9 mouse cellular contexts compared by ENCODE assay signal in genomic region chr15:36873884-36874243, GRCm38 (mm10).
DNase-seq lines count a peak whose midpoint lies in the region; ATAC-seq lines count a peak whose summit lies in the region.
"Had no signal": no experiment of that assay in that cellular context is flagged by ENCODE, and none has a peak within 500 bp of the region (broad histone marks: within the 10 kb centered on the region; RNA-seq: fewer than 3 reads in every experiment).

No protein-coding gene starts in this region.

- H3K36me3 ChIP-seq in kidney, embryonic 15.5 days = no peaks in the 10 kb centered on the region
- no peaks in the 10 kb centered on the region for H3K36me3 ChIP-seq in embryonic facial prominence, embryonic 13.5 days
- H3K36me3 ChIP-seq in hindbrain, embryonic 10.5 days = no peaks in the 10 kb centered on the region
- H3K36me3 ChIP-seq in midbrain, embryonic 13.5 days = no peaks in the 10 kb centered on the region

- H3K27ac ChIP-seq in kidney, embryonic 15.5 days = peak overlapping the region; percentile 80
- H3K27ac ChIP-seq in embryonic facial prominence, embryonic 13.5 days = peak overlapping the region; percentile 91
- peak overlapping the region; percentile 83 for H3K27ac ChIP-seq in hindbrain, embryonic 10.5 days
- H3K27ac ChIP-seq in midbrain, embryonic 13.5 days = peak overlapping the region; percentile 81

- no peaks in the 10 kb centered on the region for H3K27me3 ChIP-seq in kidney, embryonic 15.5 days
- H3K27me3 ChIP-seq in embryonic facial prominence, embryonic 13.5 days = no peaks in the 10 kb centered on the region
- no peaks in the 10 kb centered on the region for H3K27me3 ChIP-seq in hindbrain, embryonic 10.5 days (ENCODE audit: insufficient read depth, poor library complexity, severe bottlenecking)
- 0 out of 2 replicates have a peak, but pooled peaks cover 3% of the 10 kb centered on the region for H3K27me3 ChIP-seq in midbrain, embryonic 13.5 days

- H3K9me3 ChIP-seq in kidney, embryonic 15.5 days (replicated peaks) = no peaks in the 10 kb centered on the region
- H3K9me3 ChIP-seq in embryonic facial prominence, embryonic 13.5 days = no peaks in the 10 kb centered on the region
- H3K9me3 ChIP-seq in hindbrain, embryonic 10.5 days = no peaks in the 10 kb centered on the region
- H3K9me3 ChIP-seq in midbrain, embryonic 13.5 days = no peaks in the 10 kb centered on the region
- H3K9me3 ChIP-seq: G1E had no signal

- no peak for DNase-seq in kidney, postnatal 14 days
- DNase-seq in hindbrain, embryonic 10.5 days (ENCODE audit: low spot score) = no peak
- no peak for DNase-seq in thymus, adult 18-20 months
- no peak for DNase-seq in left cerebral cortex, adult 11 months (ENCODE audit: low spot score)
- no peak for DNase-seq in adrenal gland, adult 2 months

- 40% methylated on average over 5 of the region's 5 CpGs for WGBS in kidney, embryonic 15.5 days
- WGBS in embryonic facial prominence, embryonic 13.5 days = 20% methylated on average over 5 of the region's 5 CpGs
- 27% methylated on average over 5 of the region's 5 CpGs for WGBS in hindbrain, embryonic 10.5 days
- 15% methylated on average over 5 of the region's 5 CpGs for WGBS in midbrain, embryonic 13.5 days

- H3K9ac ChIP-seq in kidney, embryonic 15.5 days = no peak overlapping the region
- no peak overlapping the region for H3K9ac ChIP-seq in embryonic facial prominence, embryonic 13.5 days
- no peak overlapping the region for H3K9ac ChIP-seq in midbrain, embryonic 13.5 days (replicated peaks)

- H3K4me3 ChIP-seq in kidney, embryonic 15.5 days (replicated peaks) = no peak overlapping the region
- H3K4me3 ChIP-seq in embryonic facial prominence, embryonic 13.5 days = no peak overlapping the region
- H3K4me3 ChIP-seq in hindbrain, embryonic 10.5 days = no peak overlapping the region
- H3K4me3 ChIP-seq in midbrain, embryonic 13.5 days (replicated peaks) = no peak overlapping the region

- peak overlapping the region; percentile 36 for H3K4me2 ChIP-seq in kidney, embryonic 15.5 days
- H3K4me2 ChIP-seq in embryonic facial prominence, embryonic 13.5 days = peak overlapping the region; percentile 47
- H3K4me2 ChIP-seq in midbrain, embryonic 13.5 days (replicated peaks) = peak overlapping the region; percentile 30

- peaks cover 50% of the 10 kb centered on the region for H3K4me1 ChIP-seq in kidney, embryonic 15.5 days
- peaks cover 40% of the 10 kb centered on the region for H3K4me1 ChIP-seq in embryonic facial prominence, embryonic 13.5 days
- H3K4me1 ChIP-seq in hindbrain, embryonic 10.5 days (replicated peaks) = peaks cover 51% of the 10 kb centered on the region
- H3K4me1 ChIP-seq in midbrain, embryonic 13.5 days (replicated peaks) = peaks cover 34% of the 10 kb centered on the region

- no peak for ATAC-seq in kidney, embryonic 15.5 days (replicated peaks; ENCODE audit: low FRiP score)
- ATAC-seq in embryonic facial prominence, embryonic 13.5 days (ENCODE audit: insufficient number of reproducible peaks, insufficient read depth, low FRiP score, low TSS enrichment, low read depth) = no peak
- no peak; the same call in 1 of the 2 replicates for ATAC-seq in midbrain, embryonic 13.5 days
